ENCODE assay signal across 18 mouse cellular contexts in genomic region chr3:103100735-103101134, GRCm38 (mm10). TPM values are rescaled to one million over a fixed set of nuclear protein-coding genes. Genes with fewer than 3 reads are reported as not detected.
DNase-seq lines count a peak whose midpoint lies in the region; ATAC-seq and TF ChIP-seq lines count a peak whose summit lies in the region.
"Had no signal": no experiment of that assay in that cellular context is flagged by ENCODE, and none has a peak within 500 bp of the region (broad histone marks: within the 10 kb centered on the region; RNA-seq: fewer than 3 reads in every experiment).

No protein-coding gene starts in this region.

- no peak for TF ChIP-seq EP300 in liver, postnatal 0 days (IDR thresholded peaks at IDR 0.05; ENCODE audit: low read depth)

- H3K4me1 ChIP-seq in liver, postnatal 0 days (ENCODE audit: insufficient read depth): peaks cover 7% of the 10 kb centered on the region
- H3K4me1 ChIP-seq in liver, embryonic 11.5 days (replicated peaks; ENCODE audit: control insufficient read depth, insufficient read depth, low read length): no peaks in the 10 kb centered on the region; the same call in 1 of the 2 replicates
- H3K4me1 ChIP-seq in G1E (ENCODE audit: insufficient read depth, low read depth, low read length): peaks cover 18% of the 10 kb centered on the region

- no peak overlapping the region for H3K4me3 ChIP-seq in gastrocnemius, adult 2 months
- H3K4me3 ChIP-seq in liver, postnatal 0 days (ENCODE audit: low read depth, low read length): no peak overlapping the region
- H3K4me3 ChIP-seq in liver, embryonic 11.5 days (ENCODE audit: low read depth, low read length): no peak overlapping the region
- no peak overlapping the region for H3K4me3 ChIP-seq in G1E (ENCODE audit: low read depth, low read length)
- H3K4me3 ChIP-seq: hindbrain, embryonic 13.5 days; liver, embryonic 15.5 days; neural tube, embryonic 15.5 days had no signal

- no peaks in the 10 kb centered on the region for H3K9me3 ChIP-seq in liver, postnatal 0 days (ENCODE audit: low read length)
- no peaks in the 10 kb centered on the region for H3K9me3 ChIP-seq in liver, embryonic 11.5 days (ENCODE audit: control insufficient read depth, low read length)
- H3K9me3 ChIP-seq in G1E (replicated peaks): no peaks in the 10 kb centered on the region
- H3K9me3 ChIP-seq: hindbrain, embryonic 13.5 days; liver, embryonic 15.5 days; neural tube, embryonic 15.5 days had no signal

- H3K36me3 ChIP-seq in liver, postnatal 0 days (replicated peaks; ENCODE audit: insufficient read depth, low read length): no peaks in the 10 kb centered on the region
- no peaks in the 10 kb centered on the region for H3K36me3 ChIP-seq in liver, embryonic 11.5 days (ENCODE audit: control insufficient read depth, insufficient read depth, low read length)
- H3K36me3 ChIP-seq in G1E (replicated peaks): no peaks in the 10 kb centered on the region
- H3K36me3 ChIP-seq: hindbrain, embryonic 13.5 days; liver, embryonic 15.5 days; neural tube, embryonic 15.5 days had no signal

- no peak for ATAC-seq in liver, postnatal 0 days
- no peak for ATAC-seq in liver, embryonic 11.5 days (replicated peaks; ENCODE audit: low FRiP score)
- no peak for ATAC-seq in G1E (ENCODE audit: extremely low read depth, insufficient number of reproducible peaks, low FRiP score, poor library complexity, severe bottlenecking)
- ATAC-seq: forebrain, postnatal 0 days had no signal

- no peak for DNase-seq in gastrocnemius, adult 2 months
- DNase-seq in gastrocnemius, postnatal 14 days: no peak
- no peak for DNase-seq in liver, postnatal 0 days
- no peak for DNase-seq in liver, embryonic 11.5 days (ENCODE audit: low spot score)
- DNase-seq in G1E (ENCODE audit: low spot score): peak; percentile 15
- DNase-seq in naive thymus-derived CD4-positive, alpha-beta T cell, adult 2 months (ENCODE audit: low read depth): peak; percentile 65
- DNase-seq in frontal cortex, postnatal 14 days (ENCODE audit: low spot score in 2 of 2): no peak
- no peak for DNase-seq in embryo, embryonic 10 days (ENCODE audit: low spot score)
- DNase-seq: adrenal gland, postnatal 36 days; forebrain, postnatal 0 days; kidney, adult 8-10 months had no signal

- H3K4me2 ChIP-seq in liver, postnatal 0 days (ENCODE audit: low read depth, low read length): no peak overlapping the region
- H3K4me2 ChIP-seq in liver, embryonic 11.5 days: no peak overlapping the region
- H3K4me2 ChIP-seq: hindbrain, embryonic 13.5 days; neural tube, embryonic 15.5 days had no signal

- H3K27ac ChIP-seq in gastrocnemius, adult 2 months: peak overlapping the region; percentile 46; the same call in 1 of the 2 replicates
- no peak overlapping the region for H3K27ac ChIP-seq in liver, postnatal 0 days (ENCODE audit: low read depth)
- no peak overlapping the region for H3K27ac ChIP-seq in liver, embryonic 11.5 days (ENCODE audit: low read depth, low read length)
- H3K27ac ChIP-seq: hindbrain, embryonic 13.5 days; liver, embryonic 15.5 days; neural tube, embryonic 15.5 days had no signal

- H3K9ac ChIP-seq in liver, postnatal 0 days (replicated peaks): no peak overlapping the region
- H3K9ac ChIP-seq in liver, embryonic 11.5 days (ENCODE audit: low read depth, low read length): no peak overlapping the region
- H3K9ac ChIP-seq: forebrain, postnatal 0 days; hindbrain, embryonic 13.5 days; liver, embryonic 15.5 days; neural tube, embryonic 15.5 days had no signal

- 41% methylated on average over 2 of the region's 2 CpGs for WGBS in liver, postnatal 0 days (ENCODE audit: insufficient replicate concordance)
- WGBS in liver, embryonic 11.5 days: 42% methylated on average over 2 of the region's 2 CpGs

- TF ChIP-seq CTCF in gastrocnemius, adult 2 months (IDR thresholded peaks at IDR 0.05): peak; percentile 60
- peak; percentile 53 for TF ChIP-seq CTCF in liver, postnatal 0 days (IDR thresholded peaks at IDR 0.05; ENCODE audit: low read depth)
- TF ChIP-seq CTCF in G1E (IDR thresholded peaks at IDR 0.05; ENCODE audit: low read depth, low read length): no peak

- H3K27me3 ChIP-seq in liver, postnatal 0 days (ENCODE audit: insufficient read depth, low read length): no peaks in the 10 kb centered on the region
- H3K27me3 ChIP-seq in liver, embryonic 11.5 days (replicated peaks; ENCODE audit: control insufficient read depth, insufficient read depth, low read length): no peaks in the 10 kb centered on the region
- H3K27me3 ChIP-seq in G1E (ENCODE audit: insufficient read depth, low read length): peaks cover 13% of the 10 kb centered on the region

- intact Hi-C loops in gastrocnemius, adult 2 months (cut with DNase I): loop anchor here (5.0 kb wide), 2 partner anchors 47 to 72 kb away; partner anchors contain the start of gene Bcas2
- intact Hi-C loops in gastrocnemius, postnatal 14 days (cut with DNase I; ENCODE audit: low total_unique reads): loop anchor here (10.0 kb wide), 1 partner anchor 64 kb away; no protein-coding TSS in a partner anchor

RNA-seq across cellular contexts. Expression of gene Dennd2c, which starts 1.7 kb away (rescaled TPM):
- total RNA-seq in gastrocnemius, adult 2 months (2021): 1 to 10 TPM; 2.3 to 2.5 TPM
- total RNA-seq in gastrocnemius, postnatal 14 days (2021): 1 to 10 TPM; 2.9 to 4.7 TPM
- polyA plus RNA-seq in liver, postnatal 0 days (2015; fragmentation: Nextera tagmentation; extraction: Ambion mirVana): 2.7 and 2.8 TPM in 2 replicates
- polyA plus RNA-seq in liver, embryonic 11.5 days (2014; fragmentation: Nextera tagmentation; extraction: Ambion mirVana): 8.2 and 8.8 TPM in 2 replicates
- total RNA-seq in G1E (2014; fragmentation: Nextera tagmentation) (6.0 and 14.1 TPM in 2 replicates), G1E (2017) (5.3 and 7.2 TPM in 2 replicates)
- polyA plus RNA-seq in G1E (2012): 0.23 and 0.35 TPM in 2 replicates

RNA-seq across cellular contexts. Expression of gene Ampd1, which starts 26.9 kb away (rescaled TPM):
- total RNA-seq in gastrocnemius, adult 2 months (2021): 1,000 to 10,000 TPM; 1,020 to 1,179 TPM
- 100 to 1,000 TPM; 685 to 695 TPM for total RNA-seq in gastrocnemius, postnatal 14 days (2021)
- polyA plus RNA-seq in liver, postnatal 0 days (2015; fragmentation: Nextera tagmentation; extraction: Ambion mirVana): 0.37 TPM in 1 of 2 replicates, not detected in the other
- polyA plus RNA-seq in liver, embryonic 11.5 days (2014; fragmentation: Nextera tagmentation; extraction: Ambion mirVana): 0.40 and 0.53 TPM in 2 replicates
- not detected in 2 replicates for total RNA-seq in G1E (2014; fragmentation: Nextera tagmentation)
- total RNA-seq in G1E (2017): 0.23 and 0.49 TPM in 2 replicates
- not detected in 2 replicates for polyA plus RNA-seq in G1E (2012)
- total RNA-seq: adrenal gland, postnatal 36 days; common myeloid progenitor, adult 5-6 weeks; forebrain, postnatal 0 days; layer of hippocampus, adult 18-20 months; left cerebral cortex, postnatal 14 days; monocyte, adult 5-6 weeks had no signal
- polyA plus RNA-seq: forebrain, postnatal 0 days; hindbrain, embryonic 13.5 days had no signal

RNA-seq across cellular contexts. Expression of gene Nras, which starts 42.6 kb away (rescaled TPM):
- total RNA-seq in gastrocnemius, adult 2 months (2021): 10 to 100 TPM; 50.1 to 53.5 TPM
- 10 to 100 TPM; 58.9 to 69.4 TPM for total RNA-seq in gastrocnemius, postnatal 14 days (2021)
- 16.2 and 19.4 TPM in 2 replicates for polyA plus RNA-seq in liver, postnatal 0 days (2015; fragmentation: Nextera tagmentation; extraction: Ambion mirVana)
- 102 and 112 TPM in 2 replicates for polyA plus RNA-seq in liver, embryonic 11.5 days (2014; fragmentation: Nextera tagmentation; extraction: Ambion mirVana)
- 109 and 132 TPM in 2 replicates for total RNA-seq in G1E (2014; fragmentation: Nextera tagmentation)
- total RNA-seq in G1E (2017): 131 and 146 TPM in 2 replicates
- polyA plus RNA-seq in G1E (2012): 5.9 and 6.3 TPM in 2 replicates

Comparison
In these comparisons a context has a peak if more than half of its experiments do, and no peak if none do; other contexts are left out.
1. DNase-seq: peak in G1E (single experiment) and naive thymus-derived CD4-positive, alpha-beta T cell, adult 2 months (single experiment); none in gastrocnemius, adult 2 months (single experiment), gastrocnemius, postnatal 14 days (single experiment), liver, postnatal 0 days (single experiment), liver, embryonic 11.5 days (single experiment), frontal cortex, postnatal 14 days (0 of 2) and embryo, embryonic 10 days (single experiment).
2. RNA of gene Ampd1, which starts 26.9 kb away (total RNA-seq): 1,020 to 1,179 TPM in gastrocnemius, adult 2 months and 685 to 695 TPM in gastrocnemius, postnatal 14 days; 0.23 to 0.49 TPM in G1E; every median in the first group is over 100 times any median in the second.